Mouse (Mus musculus): ENCODE measurements at regions not wholly inside any gene's neighbourhood (a gene's known extent, or its start where the extent isn't known, plus 50 kb on each side); places are given as distances from the start of the nearest gene placed in this dataset.

GRCm38 (mm10) chr17:84115957-84116339 is 71.8 kb downstream of the Zfp36l2 start:
- no peak overlapping the region for H3K9ac ChIP-seq
- H3K9me3 ChIP-seq: no peaks in the 10 kb centered on the region
- H3K27ac ChIP-seq: 0 out of 2 replicates have a peak overlapping the region, but pooled peaks have one; percentile 3
- H3K4me3 ChIP-seq (replicated peaks): no peak overlapping the region
- no peak overlapping the region for H3K4me2 ChIP-seq
- peaks cover 46% of the 10 kb centered on the region for H3K4me1 ChIP-seq
- ATAC-seq (ENCODE audit: insufficient read depth, low FRiP score, low read depth): no peak
- no peaks in the 10 kb centered on the region for H3K27me3 ChIP-seq (replicated peaks)
- WGBS: 55% methylated on average over 3 of the region's 3 CpGs
- H3K36me3 ChIP-seq: no peaks in the 10 kb centered on the region

GRCm38 (mm10) chr17:84115133-84115532 is 72.6 kb downstream of the Zfp36l2 start:
- no peak for ATAC-seq (ENCODE audit: insufficient read depth, low FRiP score, low read depth)
- Histone ChIP-seq H3K27ac (no peak overlapping the region), H3K9me3 (no peaks in the 10 kb centered on the region)

GRCm38 (mm10) chr17:84114279-84114994 is 73.3 kb downstream of the Zfp36l2 start:
- no peak for ATAC-seq (ENCODE audit: insufficient read depth, low FRiP score, low read depth)
- peaks cover 48% of the 10 kb centered on the region for H3K4me1 ChIP-seq
- H3K4me2 ChIP-seq: no peak overlapping the region
- H3K27me3 ChIP-seq (replicated peaks): no peaks in the 10 kb centered on the region
- no peak overlapping the region for H3K9ac ChIP-seq
- 64% methylated on average over 9 of the region's 9 CpGs for WGBS
- no peaks in the 10 kb centered on the region for H3K9me3 ChIP-seq
- no peak overlapping the region for H3K4me3 ChIP-seq (replicated peaks)
- H3K27ac ChIP-seq: no peak overlapping the region
- no peaks in the 10 kb centered on the region for H3K36me3 ChIP-seq

More at GRCm38 (mm10) chr17:84115133-84115532, 72.6 kb downstream of the Zfp36l2 start:
- Histone ChIP-seq H3K9ac (no peak overlapping the region), H3K4me2 (no peak overlapping the region), H3K4me1 (peaks cover 48% of the 10 kb centered on the region), H3K4me3 (replicated peaks) (no peak overlapping the region), H3K36me3 (no peaks in the 10 kb centered on the region), H3K27me3 (replicated peaks) (no peaks in the 10 kb centered on the region)
- 84% methylated on average over 8 of the region's 8 CpGs for WGBS

- ATAC-seq (ENCODE audit: insufficient read depth, low FRiP score, low read depth): peak; percentile 79
- Histone ChIP-seq H3K9ac (no peak overlapping the region), H3K4me2 (no peak overlapping the region), H3K9me3 (no peaks in the 10 kb centered on the region), H3K4me1 (peaks cover 48% of the 10 kb centered on the region), H3K36me3 (no peaks in the 10 kb centered on the region), H3K4me3 (replicated peaks) (no peak overlapping the region), H3K27ac (no peak overlapping the region), H3K27me3 (replicated peaks) (no peaks in the 10 kb centered on the region)
- WGBS: 26% methylated on average over 8 of the region's 8 CpGs
Observed at GRCm38 (mm10) chr17:84113608-84114278, 74.0 kb downstream of the Zfp36l2 start.

- no peak; the same call in 1 of the 2 replicates for ATAC-seq (ENCODE audit: insufficient read depth, low FRiP score, low read depth)
- H3K4me1 ChIP-seq: peaks cover 43% of the 10 kb centered on the region
- WGBS: 33% methylated on average over 6 of the region's 6 CpGs
- peak overlapping the region; percentile 83 for H3K27ac ChIP-seq
- no peaks in the 10 kb centered on the region for H3K9me3 ChIP-seq
- H3K36me3 ChIP-seq: no peaks in the 10 kb centered on the region
- H3K27me3 ChIP-seq (replicated peaks): no peaks in the 10 kb centered on the region
- H3K9ac ChIP-seq: no peak overlapping the region
- H3K4me3 ChIP-seq (replicated peaks): no peak overlapping the region
- 0 out of 2 replicates have a peak overlapping the region, but pooled peaks have one; percentile 17 for H3K4me2 ChIP-seq
Observed at GRCm38 (mm10) chr17:84112411-84113031, 75.2 kb downstream of the Zfp36l2 start.

GRCm38 (mm10) chr17:84111787-84112370 is 75.9 kb downstream of the Zfp36l2 start:
- 70% methylated on average over 10 of the region's 10 CpGs for WGBS
- peaks cover 42% of the 10 kb centered on the region for H3K4me1 ChIP-seq
- H3K27ac ChIP-seq: peak overlapping the region; percentile 83
- no peaks in the 10 kb centered on the region for H3K36me3 ChIP-seq
- H3K4me2 ChIP-seq: 0 out of 2 replicates have a peak overlapping the region, but pooled peaks have one; percentile 17
- no peak overlapping the region for H3K9ac ChIP-seq
- ATAC-seq (ENCODE audit: insufficient read depth, low FRiP score, low read depth): no peak
- H3K27me3 ChIP-seq (replicated peaks): no peaks in the 10 kb centered on the region
- no peak overlapping the region for H3K4me3 ChIP-seq (replicated peaks)
- no peaks in the 10 kb centered on the region for H3K9me3 ChIP-seq

GRCm38 (mm10) chr17:84110945-84111344 is 76.8 kb downstream of the Zfp36l2 start:
- no peaks in the 10 kb centered on the region for H3K27me3 ChIP-seq (replicated peaks)
- ATAC-seq (ENCODE audit: insufficient read depth, low FRiP score, low read depth): no peak
- 77% methylated on average over 9 of the region's 9 CpGs for WGBS
- no peak overlapping the region for H3K9ac ChIP-seq
- no peak overlapping the region for H3K4me3 ChIP-seq (replicated peaks)
- H3K4me1 ChIP-seq: peaks cover 38% of the 10 kb centered on the region
- H3K27ac ChIP-seq: no peak overlapping the region
- no peaks in the 10 kb centered on the region for H3K36me3 ChIP-seq
- no peak overlapping the region for H3K4me2 ChIP-seq
- H3K9me3 ChIP-seq: no peaks in the 10 kb centered on the region

- no peak for ATAC-seq (ENCODE audit: insufficient read depth, low FRiP score, low read depth)
- Histone ChIP-seq H3K9ac (no peak overlapping the region), H3K9me3 (no peaks in the 10 kb centered on the region), H3K4me3 (replicated peaks) (no peak overlapping the region), H3K27ac (no peak overlapping the region), H3K36me3 (no peaks in the 10 kb centered on the region), H3K27me3 (replicated peaks) (no peaks in the 10 kb centered on the region), H3K4me2 (no peak overlapping the region), H3K4me1 (peaks cover 33% of the 10 kb centered on the region)
- WGBS: 59% methylated on average over 9 of the region's 9 CpGs
Observed at GRCm38 (mm10) chr17:84110000-84110695, 77.6 kb downstream of the Zfp36l2 start.

GRCm38 (mm10) chr17:84107946-84108686 is 79.6 kb downstream of the Zfp36l2 start:
- Histone ChIP-seq H3K36me3 (no peaks in the 10 kb centered on the region), H3K9ac (no peak overlapping the region), H3K4me2 (no peak overlapping the region), H3K4me1 (peaks cover 30% of the 10 kb centered on the region), H3K4me3 (replicated peaks) (no peak overlapping the region), H3K27me3 (replicated peaks) (no peaks in the 10 kb centered on the region), H3K27ac (peak overlapping the region; percentile 33; the same call in 1 of the 2 replicates), H3K9me3 (no peaks in the 10 kb centered on the region)
- ATAC-seq (ENCODE audit: insufficient read depth, low FRiP score, low read depth): no peak
- WGBS: 87% methylated on average over 8 of the region's 8 CpGs

- Histone ChIP-seq H3K4me3 (replicated peaks) (no peak overlapping the region), H3K9me3 (no peaks in the 10 kb centered on the region), H3K4me1 (peaks cover 24% of the 10 kb centered on the region), H3K27ac (no peak overlapping the region; the same call in 1 of the 2 replicates), H3K4me2 (no peak overlapping the region), H3K36me3 (no peaks in the 10 kb centered on the region), H3K27me3 (replicated peaks) (no peaks in the 10 kb centered on the region), H3K9ac (no peak overlapping the region)
- 73% methylated on average over 3 of the region's 3 CpGs for WGBS
- no peak for ATAC-seq (ENCODE audit: insufficient read depth, low FRiP score, low read depth)
Observed at GRCm38 (mm10) chr17:84107497-84107896, 80.2 kb downstream of the Zfp36l2 start.

- H3K4me3 ChIP-seq (replicated peaks): no peak overlapping the region
- H3K4me2 ChIP-seq: no peak overlapping the region
- H3K27ac ChIP-seq: no peak overlapping the region
- H3K9me3 ChIP-seq: no peaks in the 10 kb centered on the region
- H3K9ac ChIP-seq: no peak overlapping the region
- H3K4me1 ChIP-seq: peaks cover 25% of the 10 kb centered on the region
- no peaks in the 10 kb centered on the region for H3K27me3 ChIP-seq (replicated peaks)
- H3K36me3 ChIP-seq: no peaks in the 10 kb centered on the region
- ATAC-seq (ENCODE audit: insufficient read depth, low FRiP score, low read depth): no peak
- 51% methylated on average over 7 of the region's 7 CpGs for WGBS
Observed at GRCm38 (mm10) chr17:84104242-84104641, 83.5 kb downstream of the Zfp36l2 start.
